Mouse (Mus musculus) stomach, postnatal 0 days (tissue): ENCODE results near the gene Vps37c. TPM values are rescaled to one million over a fixed set of nuclear protein-coding genes. Genes with fewer than 3 reads are reported as not detected.

ENCODE experiments used
- ATAC-seq: fragments of 200-750 bp; cut with Nextera tagmentation; 2 replicates; pipeline ENCODE4 v1.8.0; 2017; ENCODE audit not compliant: low FRiP score, low TSS enrichment
- DNase-seq: peaks from one replicate; pipeline ENCODE4 v3.0.0-alpha.2; 2016; ENCODE audit warnings: low spot score
- H3K27ac ChIP-seq: fragments of 300-500 bp; sonication (generic); replicated peaks from 2 replicates; pipeline ENCODE4 v1.5.1; 2014; ENCODE audit warnings: mild to moderate bottlenecking, control low read depth
- H3K27me3 ChIP-seq: fragments of 300-500 bp; sonication (generic); 2 replicates; pipeline ENCODE4 v1.6.1; 2014; ENCODE audit warnings: low read length; ENCODE audit not compliant: control insufficient read depth, insufficient read depth
- H3K36me3 ChIP-seq: fragments of 300-500 bp; sonication (generic); 2 replicates; pipeline ENCODE4 v1.6.1; 2014; ENCODE audit warnings: low read length, mixed read lengths; ENCODE audit not compliant: control insufficient read depth, insufficient read depth
- H3K4me1 ChIP-seq: fragments of 300-500 bp; sonication (generic); replicated peaks from 2 replicates; pipeline ENCODE4 v1.6.1; 2014; ENCODE audit warnings: antibody characterized with exemption; ENCODE audit not compliant: control insufficient read depth, insufficient read depth
- H3K4me2 ChIP-seq: fragments of 300-500 bp; sonication (generic); replicated peaks from 2 replicates; pipeline ENCODE4 v1.6.1; 2014; ENCODE audit warnings: low read depth, mild to moderate bottlenecking, control low read depth, moderate library complexity
- H3K4me3 ChIP-seq: fragments of 300-500 bp; sonication (generic); 2 replicates; pipeline ENCODE4 v1.5.1; 2014; ENCODE audit warnings: low read depth, low read length, control low read depth
- H3K9ac ChIP-seq: fragments of 300-500 bp; sonication (generic); 2 replicates; pipeline ENCODE4 v1.6.1; 2014; ENCODE audit warnings: mild to moderate bottlenecking, low read length, control low read depth, mixed read lengths
- H3K9me3 ChIP-seq: fragments of 300-500 bp; sonication (generic); 2 replicates; pipeline ENCODE4 v1.6.1; 2016; ENCODE audit warnings: low read length; ENCODE audit not compliant: control insufficient read depth
- CTCF ChIP-seq: IDR thresholded peaks from 2 replicates; pipeline ENCODE4 v1.5.1; 2016; ENCODE audit warnings: antibody characterized with exemption, low read depth, mild to moderate bottlenecking, moderate library complexity
- EP300 ChIP-seq: optimal IDR thresholded peaks from 2 replicates; pipeline ENCODE3; 2016; ENCODE audit warnings: antibody characterized with exemption
- WGBS: fragments of 180-500 bp; shearing (Covaris S2); extraction: QIAGEN DNeasy Blood & Tissue Kit; methylation state at CpG from one replicate; pipeline ENCODE4 v1.1.7; 2014; 5-methylcytosine and 5-hydroxymethylcytosine counted together
- polyA plus RNA-seq: library from polyadenylated mRNA; unstranded; fragments of >200 nt; fragmentation: Nextera tagmentation; extraction: Ambion mirVana; gene quantifications from 2 replicates; pipeline ENCODE4 v1.2.1, GENCODE M21; 2015

Vps37c gene
- polyA plus RNA-seq, 1 experiment from 2014 or later = 48.6 TPM

- peak; percentile 45 for ATAC-seq
- DNase-seq = peak; percentile 86
These were observed 10.4 kb upstream of the Vps37c start, which contains the start of gene Pga5 for GRCm38 (mm10) chr19:10677915-10678771. Gene Pga5 (minus strand): TSS chr19:10678071.

GRCm38 (mm10) chr19:10678772-10679067, 9.8 kb upstream of the Vps37c start:
- no peak overlapping the region for H3K4me2 ChIP-seq
- WGBS = 71% methylated on average over 1 of the region's 1 CpGs
- no peak overlapping the region for H3K4me3 ChIP-seq
- H3K9me3 ChIP-seq = no peaks in the 10 kb centered on the region
- DNase-seq (no peak), ATAC-seq (no peak)
- H3K9ac ChIP-seq = no peak overlapping the region
- TF ChIP-seq EP300 (no peak), CTCF (no peak)
- no peaks in the 10 kb centered on the region for H3K4me1 ChIP-seq
- no peaks in the 10 kb centered on the region for H3K36me3 ChIP-seq
- H3K27me3 ChIP-seq = no peaks in the 10 kb centered on the region
- H3K27ac ChIP-seq = peak overlapping the region; percentile 18; the same call in 1 of the 2 replicates

More at GRCm38 (mm10) chr19:10677915-10678771, 10.4 kb upstream of the Vps37c start, which contains the start of gene Pga5:
- H3K4me2 ChIP-seq = peak within 1 kb of the TSS; percentile 36
- WGBS = 27% methylated on average over 6 of the region's 6 CpGs
- H3K9me3 ChIP-seq = no peaks in the 10 kb centered on the region
- no peaks in the 10 kb centered on the region for H3K36me3 ChIP-seq
- no peak within 1 kb of the TSS for H3K9ac ChIP-seq
- peak within 1 kb of the TSS; percentile 26; the same call in 1 of the 2 replicates for H3K4me3 ChIP-seq
- no peaks in the 10 kb centered on the region for H3K27me3 ChIP-seq
- H3K4me1 ChIP-seq = no peaks in the 10 kb centered on the region
- TF ChIP-seq EP300 (no peak), CTCF (peak; percentile 93)
- peak within 1 kb of the TSS; percentile 35 for H3K27ac ChIP-seq

- peak; percentile 54 for TF ChIP-seq CTCF
- no peak for TF ChIP-seq EP300
These were observed 7.0 kb upstream of the Vps37c start for GRCm38 (mm10) chr19:10681571-10681970.

GRCm38 (mm10) chr19:10685081-10685480, 3.5 kb upstream of the Vps37c start:
- H3K27ac ChIP-seq = peak overlapping the region; percentile 65; the same call in 1 of the 2 replicates
- TF ChIP-seq EP300 (no peak), CTCF (peak; percentile 10; the same call in 1 of the 2 replicates)
- H3K36me3 ChIP-seq = no peaks in the 10 kb centered on the region
- H3K27me3 ChIP-seq = no peaks in the 10 kb centered on the region
- ATAC-seq (no peak), DNase-seq (peak; percentile 30)
- H3K4me3 ChIP-seq = no peak overlapping the region
- no peak overlapping the region for H3K4me2 ChIP-seq
- no peak overlapping the region for H3K9ac ChIP-seq
- H3K4me1 ChIP-seq = peaks cover 4% of the 10 kb centered on the region; the same call in 1 of the 2 replicates
- WGBS = 82% methylated on average over 9 of the region's 9 CpGs
- no peaks in the 10 kb centered on the region for H3K9me3 ChIP-seq

More at GRCm38 (mm10) chr19:10681571-10681970, 7.0 kb upstream of the Vps37c start:
- no peak for ATAC-seq
- Histone ChIP-seq H3K4me3 (no peak overlapping the region), H3K27ac (no peak overlapping the region), H3K36me3 (no peaks in the 10 kb centered on the region), H3K4me2 (no peak overlapping the region), H3K9ac (no peak overlapping the region), H3K27me3 (no peaks in the 10 kb centered on the region), H3K4me1 (no peaks in the 10 kb centered on the region), H3K9me3 (no peaks in the 10 kb centered on the region)
- DNase-seq = peak; percentile 41
- WGBS = 46% methylated on average over 4 of the region's 4 CpGs

- Histone ChIP-seq H3K4me3 (no peak overlapping the region), H3K9ac (no peak overlapping the region), H3K4me1 (peaks cover 4% of the 10 kb centered on the region; the same call in 1 of the 2 replicates), H3K4me2 (no peak overlapping the region), H3K9me3 (no peaks in the 10 kb centered on the region), H3K27me3 (no peaks in the 10 kb centered on the region), H3K27ac (peak overlapping the region; percentile 77), H3K36me3 (no peaks in the 10 kb centered on the region)
- ATAC-seq = peak; percentile 84
- WGBS = 72% methylated on average over 2 of the region's 2 CpGs
- TF ChIP-seq EP300 (no peak), CTCF (peak; percentile 35)
- DNase-seq = peak; percentile 77
These were observed 2.8 kb upstream of the Vps37c start for GRCm38 (mm10) chr19:10685727-10686126.
